Mouse (Mus musculus): ENCODE data around the gene Pmpcb. TPM values are rescaled to one million over a fixed set of nuclear protein-coding genes. Genes with fewer than 3 reads are reported as not detected.
"Not testable (repeated sequence)": the region's sequence is repeated elsewhere in the genome, so short reads cannot be mapped to it uniquely, and the experiment has no call there.

Gene Pmpcb
- polyA plus RNA-seq, 1 experiment from 2014 or later: 69.2 TPM

GRCm38 (mm10) chr5:21702873-21703475 lies 34.0 kb upstream of the Pmpcb start:
- no peak for ATAC-seq
- 84% methylated on average over 6 of the region's 6 CpGs for WGBS

GRCm38 (mm10) chr5:21703708-21704107 lies 33.2 kb upstream of the Pmpcb start:
- H3K4me2 ChIP-seq (ENCODE audit: low read length): no peak overlapping the region
- no peaks in the 10 kb centered on the region for H3K9me3 ChIP-seq (ENCODE audit: control insufficient read depth, low read length)
- H3K27ac ChIP-seq (ENCODE audit: low read depth, low read length): no peak overlapping the region
- H3K27me3 ChIP-seq (replicated peaks; ENCODE audit: control insufficient read depth, insufficient read depth, low read length): no peaks in the 10 kb centered on the region
- 83% methylated on average over 3 of the region's 3 CpGs for WGBS
- no peaks in the 10 kb centered on the region for H3K4me1 ChIP-seq (ENCODE audit: control insufficient read depth, insufficient read depth, low read depth, low read length)
- H3K36me3 ChIP-seq (ENCODE audit: control insufficient read depth, insufficient read depth, low read length): no peaks in the 10 kb centered on the region
- H3K4me3 ChIP-seq (ENCODE audit: low read length): no peak overlapping the region
- no peak overlapping the region for H3K9ac ChIP-seq (ENCODE audit: low read depth, low read length)
- ATAC-seq: no peak

More at GRCm38 (mm10) chr5:21702873-21703475, 34.0 kb upstream of the Pmpcb start:
- Histone ChIP-seq H3K9ac (ENCODE audit: low read depth, low read length) (no peak overlapping the region), H3K27me3 (replicated peaks; ENCODE audit: control insufficient read depth, insufficient read depth, low read length) (no peaks in the 10 kb centered on the region), H3K4me1 (ENCODE audit: control insufficient read depth, insufficient read depth, low read depth, low read length) (no peaks in the 10 kb centered on the region), H3K36me3 (ENCODE audit: control insufficient read depth, insufficient read depth, low read length) (no peaks in the 10 kb centered on the region), H3K4me3 (ENCODE audit: low read length) (no peak overlapping the region), H3K9me3 (ENCODE audit: control insufficient read depth, low read length) (no peaks in the 10 kb centered on the region), H3K4me2 (ENCODE audit: low read length) (no peak overlapping the region), H3K27ac (ENCODE audit: low read depth, low read length) (no peak overlapping the region)

- 90% methylated on average over 4 of the region's 4 CpGs for WGBS
- no peak overlapping the region for H3K9ac ChIP-seq (ENCODE audit: low read depth, low read length)
- ATAC-seq: no peak
These were observed 30.4 kb upstream of the Pmpcb start for GRCm38 (mm10) chr5:21706546-21706945.

GRCm38 (mm10) chr5:21708011-21708410 lies 28.9 kb upstream of the Pmpcb start:
- not testable (repeated sequence) for H3K4me3 ChIP-seq (ENCODE audit: low read length); H3K27ac ChIP-seq (ENCODE audit: low read depth, low read length); H3K36me3 ChIP-seq (ENCODE audit: control insufficient read depth, insufficient read depth, low read length); ATAC-seq; H3K4me2 ChIP-seq (ENCODE audit: low read length); H3K9me3 ChIP-seq (ENCODE audit: control insufficient read depth, low read length); H3K9ac ChIP-seq (ENCODE audit: low read depth, low read length); H3K4me1 ChIP-seq (ENCODE audit: control insufficient read depth, insufficient read depth, low read depth, low read length); H3K27me3 ChIP-seq (replicated peaks; ENCODE audit: control insufficient read depth, insufficient read depth, low read length)
- WGBS: 90% methylated on average over 8 of the region's 8 CpGs

More at GRCm38 (mm10) chr5:21706546-21706945, 30.4 kb upstream of the Pmpcb start:
- H3K27me3 ChIP-seq (replicated peaks; ENCODE audit: control insufficient read depth, insufficient read depth, low read length): no peaks in the 10 kb centered on the region
- H3K4me3 ChIP-seq (ENCODE audit: low read length): no peak overlapping the region
- H3K9me3 ChIP-seq (ENCODE audit: control insufficient read depth, low read length): no peaks in the 10 kb centered on the region
- H3K36me3 ChIP-seq (ENCODE audit: control insufficient read depth, insufficient read depth, low read length): no peaks in the 10 kb centered on the region
- H3K4me1 ChIP-seq (ENCODE audit: control insufficient read depth, insufficient read depth, low read depth, low read length): no peaks in the 10 kb centered on the region
- H3K27ac ChIP-seq (ENCODE audit: low read depth, low read length): no peak overlapping the region
- H3K4me2 ChIP-seq (ENCODE audit: low read length): no peak overlapping the region

GRCm38 (mm10) chr5:21712127-21712715 lies 24.7 kb upstream of the Pmpcb start:
- ATAC-seq: no peak
- H3K4me2 ChIP-seq (ENCODE audit: low read length): no peak overlapping the region
- 63% methylated on average over 13 of the region's 13 CpGs for WGBS
- no peaks in the 10 kb centered on the region for H3K36me3 ChIP-seq (ENCODE audit: control insufficient read depth, insufficient read depth, low read length)
- H3K4me1 ChIP-seq (ENCODE audit: control insufficient read depth, insufficient read depth, low read depth, low read length): no peaks in the 10 kb centered on the region
- no peaks in the 10 kb centered on the region for H3K27me3 ChIP-seq (replicated peaks; ENCODE audit: control insufficient read depth, insufficient read depth, low read length)
- H3K27ac ChIP-seq (ENCODE audit: low read depth, low read length): no peak overlapping the region
- H3K9ac ChIP-seq (ENCODE audit: low read depth, low read length): no peak overlapping the region
- no peaks in the 10 kb centered on the region for H3K9me3 ChIP-seq (ENCODE audit: control insufficient read depth, low read length)
- no peak overlapping the region for H3K4me3 ChIP-seq (ENCODE audit: low read length)

GRCm38 (mm10) chr5:21714447-21714846 lies 22.5 kb upstream of the Pmpcb start:
- H3K9me3 ChIP-seq (ENCODE audit: control insufficient read depth, low read length): no peaks in the 10 kb centered on the region
- WGBS: 93% methylated on average over 4 of the region's 4 CpGs
- no peaks in the 10 kb centered on the region for H3K36me3 ChIP-seq (ENCODE audit: control insufficient read depth, insufficient read depth, low read length)
- H3K4me1 ChIP-seq (ENCODE audit: control insufficient read depth, insufficient read depth, low read depth, low read length): no peaks in the 10 kb centered on the region
- H3K9ac ChIP-seq (ENCODE audit: low read depth, low read length): no peak overlapping the region
- H3K4me2 ChIP-seq (ENCODE audit: low read length): no peak overlapping the region
- no peaks in the 10 kb centered on the region for H3K27me3 ChIP-seq (replicated peaks; ENCODE audit: control insufficient read depth, insufficient read depth, low read length)
- H3K4me3 ChIP-seq (ENCODE audit: low read length): no peak overlapping the region
- no peak for ATAC-seq
- H3K27ac ChIP-seq (ENCODE audit: low read depth, low read length): no peak overlapping the region

GRCm38 (mm10) chr5:21717165-21717715 lies 19.7 kb upstream of the Pmpcb start:
- Histone ChIP-seq H3K9me3 (ENCODE audit: control insufficient read depth, low read length) (no peaks in the 10 kb centered on the region), H3K27ac (ENCODE audit: low read depth, low read length) (no peak overlapping the region), H3K4me3 (ENCODE audit: low read length) (no peak overlapping the region), H3K4me1 (ENCODE audit: control insufficient read depth, insufficient read depth, low read depth, low read length) (no peaks in the 10 kb centered on the region), H3K36me3 (ENCODE audit: control insufficient read depth, insufficient read depth, low read length) (no peaks in the 10 kb centered on the region), H3K27me3 (replicated peaks; ENCODE audit: control insufficient read depth, insufficient read depth, low read length) (no peaks in the 10 kb centered on the region), H3K9ac (ENCODE audit: low read depth, low read length) (no peak overlapping the region), H3K4me2 (ENCODE audit: low read length) (no peak overlapping the region)
- ATAC-seq: no peak
- WGBS: 83% methylated on average over 10 of the region's 10 CpGs

GRCm38 (mm10) chr5:21718546-21718945 lies 18.4 kb upstream of the Pmpcb start:
- Histone ChIP-seq H3K4me2 (ENCODE audit: low read length) (no peak overlapping the region), H3K36me3 (ENCODE audit: control insufficient read depth, insufficient read depth, low read length) (no peaks in the 10 kb centered on the region), H3K9ac (ENCODE audit: low read depth, low read length) (no peak overlapping the region), H3K9me3 (ENCODE audit: control insufficient read depth, low read length) (no peaks in the 10 kb centered on the region), H3K27me3 (replicated peaks; ENCODE audit: control insufficient read depth, insufficient read depth, low read length) (no peaks in the 10 kb centered on the region), H3K4me1 (ENCODE audit: control insufficient read depth, insufficient read depth, low read depth, low read length) (no peaks in the 10 kb centered on the region), H3K27ac (ENCODE audit: low read depth, low read length) (no peak overlapping the region), H3K4me3 (ENCODE audit: low read length) (no peak overlapping the region)
- no peak for ATAC-seq
- 78% methylated on average over 5 of the region's 5 CpGs for WGBS

- Histone ChIP-seq H3K27me3 (replicated peaks; ENCODE audit: control insufficient read depth, insufficient read depth, low read length) (no peaks in the 10 kb centered on the region), H3K9me3 (ENCODE audit: control insufficient read depth, low read length) (no peaks in the 10 kb centered on the region), H3K4me1 (ENCODE audit: control insufficient read depth, insufficient read depth, low read depth, low read length) (no peaks in the 10 kb centered on the region), H3K4me2 (ENCODE audit: low read length) (no peak overlapping the region), H3K9ac (ENCODE audit: low read depth, low read length) (no peak overlapping the region), H3K4me3 (ENCODE audit: low read length) (no peak overlapping the region), H3K36me3 (ENCODE audit: control insufficient read depth, insufficient read depth, low read length) (no peaks in the 10 kb centered on the region), H3K27ac (ENCODE audit: low read depth, low read length) (no peak overlapping the region)
- no peak for ATAC-seq
- WGBS: 98% methylated on average over 2 of the region's 2 CpGs
These were observed 17.7 kb upstream of the Pmpcb start for GRCm38 (mm10) chr5:21719209-21719608.
